12 mouse cellular contexts compared by ENCODE assay signal in genomic region chr11:93361576-93361975, GRCm38 (mm10).
A peak's percentile ranks its signal among the peaks of the same experiment; 100 is the strongest.
DNase-seq lines count a peak whose midpoint lies in the region; ATAC-seq and TF ChIP-seq lines count a peak whose summit lies in the region.
"Had no signal": no experiment of that assay in that cellular context is flagged by ENCODE, and none has a peak within 500 bp of the region (broad histone marks: within the 10 kb centered on the region; RNA-seq: fewer than 3 reads in every experiment).

No protein-coding gene starts in this region.

- WGBS in lung, postnatal 0 days = 71% methylated on average over 2 of the region's 2 CpGs

- peak; percentile 4 for DNase-seq in adrenal gland, postnatal 10 days
- no peak for DNase-seq in adrenal gland, postnatal 4 days (ENCODE audit: low spot score in 2 of 2)
- DNase-seq in lung, postnatal 0 days (ENCODE audit: low spot score) = peak; percentile 11
- DNase-seq in lung, postnatal 4 days = no peak
- peak; percentile 76 for DNase-seq in embryo, embryonic 10 days (ENCODE audit: low spot score)
- peak; percentile 1 for DNase-seq in lung, postnatal 36 days
- DNase-seq in adipocyte (ENCODE audit: low spot score) (no peak), liver (no peak)
- DNase-seq: cerebellum, postnatal 14 days; kidney, postnatal 4 days; liver, embryonic 13.5 days; thymus, adult 2 months had no signal

- no peak overlapping the region for H3K27ac ChIP-seq in lung, postnatal 0 days (ENCODE audit: low read length)
- H3K27ac ChIP-seq: liver, embryonic 13.5 days had no signal

- H3K27me3 ChIP-seq in lung, postnatal 0 days (replicated peaks; ENCODE audit: insufficient read depth, low read length) = no peaks in the 10 kb centered on the region
- H3K27me3 ChIP-seq: liver, embryonic 13.5 days had no signal

- no peak overlapping the region for H3K4me2 ChIP-seq in lung, postnatal 0 days (replicated peaks; ENCODE audit: low read depth, low read length)
- H3K4me2 ChIP-seq: liver, embryonic 13.5 days had no signal

- no peak overlapping the region for H3K4me3 ChIP-seq in lung, postnatal 0 days (ENCODE audit: low read depth, low read length)
- H3K4me3 ChIP-seq: liver, embryonic 13.5 days had no signal

- ATAC-seq in lung, postnatal 0 days = no peak

- H3K9ac ChIP-seq in lung, postnatal 0 days (replicated peaks; ENCODE audit: low read depth) = no peak overlapping the region
- H3K9ac ChIP-seq: liver, embryonic 13.5 days had no signal

- H3K36me3 ChIP-seq in lung, postnatal 0 days (ENCODE audit: insufficient read depth, low read length) = no peaks in the 10 kb centered on the region
- H3K36me3 ChIP-seq: liver, embryonic 13.5 days had no signal

- no peaks in the 10 kb centered on the region for H3K4me1 ChIP-seq in lung, postnatal 0 days (ENCODE audit: insufficient read depth, low read depth, low read length)
- H3K4me1 ChIP-seq: liver, embryonic 13.5 days had no signal

- TF ChIP-seq CTCF in lung, postnatal 0 days (IDR thresholded peaks at IDR 0.05) = no peak

- TF ChIP-seq EP300 in lung, postnatal 0 days (IDR thresholded peaks at IDR 0.05) = no peak

- no peaks in the 10 kb centered on the region for H3K9me3 ChIP-seq in lung, postnatal 0 days (ENCODE audit: low read length)
- H3K9me3 ChIP-seq: liver, embryonic 13.5 days had no signal

Comparison
In these comparisons a context has a peak if more than half of its experiments do, and no peak if none do; other contexts are left out.
1. DNase-seq: peak in adrenal gland, postnatal 10 days (single experiment), lung, postnatal 0 days (single experiment), embryo, embryonic 10 days (single experiment) and lung, postnatal 36 days (single experiment); none in adrenal gland, postnatal 4 days (0 of 2), lung, postnatal 4 days (0 of 2), adipocyte (single experiment) and liver (single experiment).